Mouse (Mus musculus): ENCODE measurements at regions not wholly inside any gene's neighbourhood (a gene's known extent, or its start where the extent isn't known, plus 50 kb on each side); places are given as distances from the start of the nearest gene placed in this dataset.

- Histone ChIP-seq H3K4me3 (ENCODE audit: control insufficient read depth in 1 of 2, insufficient read depth in 1 of 2, low read depth in 2 of 2, low read length in 2 of 2) (no peak overlapping the region), H3K27me3 (ENCODE audit: control insufficient read depth in 1 of 2, insufficient read depth in 2 of 2, low read length in 2 of 2) (no peaks in the 10 kb centered on the region), H3K4me1 (ENCODE audit: control insufficient read depth in 1 of 2, insufficient read depth in 2 of 2, low read length in 2 of 2) (no peaks in the 10 kb centered on the region), H3K9ac (ENCODE audit: control insufficient read depth, low read depth, low read length, poor library complexity, severe bottlenecking) (no peak overlapping the region), H3K27ac (ENCODE audit: control insufficient read depth, low read depth, low read length) (no peak overlapping the region), H3K79me2 (ENCODE audit: control insufficient read depth, insufficient read depth, low read length, poor library complexity) (no peaks in the 10 kb centered on the region), H3K9me3 (replicated peaks; ENCODE audit: insufficient read depth, low read length) (no peaks in the 10 kb centered on the region), H3K36me3 (ENCODE audit: control insufficient read depth in 1 of 2, insufficient read depth in 2 of 2, low read length in 2 of 2) (no peaks in the 10 kb centered on the region; a peak in 1 of 4 replicates)
- peak; percentile 50 for DNase-seq (ENCODE audit: low read depth, low spot score)
- TF ChIP-seq RAD21 (IDR thresholded peaks at IDR 0.05; ENCODE audit: low read depth, low read length) (no peak), RCOR1 (IDR thresholded peaks at IDR 0.05; ENCODE audit: low read depth, low read length) (peak; percentile 48; the same call in 1 of the 2 replicates), CHD2 (IDR thresholded peaks at IDR 0.05; ENCODE audit: low read length) (no peak), MAZ (IDR thresholded peaks at IDR 0.05; ENCODE audit: low read depth, low read length) (no peak), TBP (IDR thresholded peaks at IDR 0.05; ENCODE audit: low read depth, low read length) (no peak), POLR2A (IDR thresholded peaks at IDR 0.05; ENCODE audit: control insufficient read depth in 1 of 2, insufficient read depth in 1 of 2, low read depth in 1 of 2, low read length in 2 of 2, poor library complexity in 1 of 2) (no peak), GABPA (IDR thresholded peaks at IDR 0.05; ENCODE audit: low read depth, low read length) (no peak), ETS1 (IDR thresholded peaks at IDR 0.05; ENCODE audit: low read depth, low read length) (peak; percentile 63), TAL1 (IDR thresholded peaks at IDR 0.05; ENCODE audit: low read length) (no peak), MEF2A (IDR thresholded peaks at IDR 0.05; ENCODE audit: extremely low read depth, insufficient replicate concordance, low read depth, low read length, poor library complexity, severe bottlenecking) (no peak), SMC3 (IDR thresholded peaks at IDR 0.05; ENCODE audit: low read depth, low read length) (no peak), MYC (IDR thresholded peaks at IDR 0.05; ENCODE audit: low read depth, low read length) (no peak), E2F4 (IDR thresholded peaks at IDR 0.05; ENCODE audit: borderline replicate concordance, low read depth, low read length) (no peak), KAT2A (conservative IDR thresholded peaks at IDR 0.05; ENCODE audit: low read depth, low read length) (no peak), CTCF (IDR thresholded peaks at IDR 0.05 in 2 of 3, conservative IDR thresholded peaks at IDR 0.05 in 1 of 3; ENCODE audit: control insufficient read depth in 1 of 3, insufficient read depth in 1 of 3, low read depth in 2 of 3, low read length in 3 of 3, poor library complexity in 1 of 3, severe bottlenecking in 1 of 3) (no peak), MYB (IDR thresholded peaks at IDR 0.05; ENCODE audit: low read depth, low read length) (no peak), ZC3H11A (IDR thresholded peaks at IDR 0.05; ENCODE audit: low read depth, low read length) (no peak), USF1 (IDR thresholded peaks at IDR 0.05; ENCODE audit: low read depth, low read length) (no peak), MXI1 (IDR thresholded peaks at IDR 0.05; ENCODE audit: low read depth, low read length) (no peak), HCFC1 (IDR thresholded peaks at IDR 0.05; ENCODE audit: low read depth, low read length) (no peak), ZNF384 (IDR thresholded peaks at IDR 0.05; ENCODE audit: low read depth, low read length) (no peak), MAFK (IDR thresholded peaks at IDR 0.05; ENCODE audit: borderline replicate concordance, low read depth, low read length) (no peak), ZMIZ1 (IDR thresholded peaks at IDR 0.05; ENCODE audit: low read depth, low read length) (no peak), NELFE (IDR thresholded peaks at IDR 0.05; ENCODE audit: low read depth, low read length) (no peak), POLR2AphosphoS5 (IDR thresholded peaks at IDR 0.05; ENCODE audit: borderline replicate concordance, low read depth, low read length) (no peak), MAX (IDR thresholded peaks at IDR 0.05; ENCODE audit: low read length) (no peak), GATA1 (IDR thresholded peaks at IDR 0.05; ENCODE audit: low read depth, low read length) (peak; percentile 77), UBTF (IDR thresholded peaks at IDR 0.05; ENCODE audit: borderline replicate concordance, insufficient read depth, low read depth, low read length) (no peak), POLR2AphosphoS2 (IDR thresholded peaks at IDR 0.05; ENCODE audit: low read length) (no peak), BHLHE40 (IDR thresholded peaks at IDR 0.05; ENCODE audit: borderline replicate concordance, low read depth, low read length) (peak; percentile 32; the same call in 1 of the 2 replicates), ELF1 (IDR thresholded peaks at IDR 0.05; ENCODE audit: low read depth, low read length) (no peak), EP300 (IDR thresholded peaks at IDR 0.05; ENCODE audit: low read depth in 1 of 2, low read length in 2 of 2) (peak; percentile 70 to 83), USF2 (IDR thresholded peaks at IDR 0.05; ENCODE audit: borderline replicate concordance in 1 of 2, insufficient read depth in 1 of 2, low read depth in 1 of 2, low read length in 2 of 2) (no peak), TCF12 (IDR thresholded peaks at IDR 0.05; ENCODE audit: low read depth, low read length) (peak; percentile 88)
These were observed 137.7 kb upstream of the Elac2 start for GRCm38 (mm10) chr11:64841092-64841491.

All from MEL (cell line).